Mouse (Mus musculus) forebrain, embryonic 14.5 days (tissue): Measurements from ENCODE around the gene Me1. TPM values are rescaled to one million over a fixed set of nuclear protein-coding genes. Genes with fewer than 3 reads are reported as not detected.

Experiments used
- ATAC-seq: fragments of 200-750 bp; cut with Nextera tagmentation; 2 replicates; pipeline ENCODE4 v1.8.0; 2017; ENCODE audit warnings: mild to moderate bottlenecking, moderate library complexity
- DNase-seq: peaks from one replicate; pipeline ENCODE4 v3.0.0-alpha.2; 2015; ENCODE audit warnings: low spot score
- H3K27ac ChIP-seq: fragments of 300-500 bp; sonication (generic); 2 replicates; pipeline ENCODE4 v1.5.1; 2014; ENCODE audit warnings: low read depth, mild to moderate bottlenecking, control low read depth, low read length, moderate library complexity
- H3K27me3 ChIP-seq: fragments of 300-500 bp; sonication (generic); replicated peaks from 2 replicates; pipeline ENCODE4 v1.6.1; 2014; ENCODE audit warnings: low read length, control low read depth, mixed read lengths; ENCODE audit not compliant: control insufficient read depth, insufficient read depth
- H3K36me3 ChIP-seq: fragments of 300-500 bp; sonication (generic); 2 replicates; pipeline ENCODE4 v1.6.1; 2014; ENCODE audit warnings: low read length, control low read depth; ENCODE audit not compliant: control insufficient read depth, insufficient read depth
- H3K4me1 ChIP-seq: fragments of 300-500 bp; sonication (generic); 2 replicates; pipeline ENCODE4 v1.6.1; 2014; ENCODE audit warnings: antibody characterized with exemption, low read length, control low read depth; ENCODE audit not compliant: control insufficient read depth, insufficient read depth
- H3K4me2 ChIP-seq: fragments of 300-500 bp; sonication (generic); 2 replicates; pipeline ENCODE4 v1.6.1; 2014; ENCODE audit warnings: mild to moderate bottlenecking, control low read depth, low read length
- H3K4me3 ChIP-seq: fragments of 300-500 bp; sonication (generic); 2 replicates; pipeline ENCODE4 v1.5.1; 2014; ENCODE audit warnings: low read depth, low read length, control low read depth
- H3K9ac ChIP-seq: fragments of 300-500 bp; sonication (generic); 2 replicates; pipeline ENCODE4 v1.6.1; 2014; ENCODE audit warnings: mild to moderate bottlenecking, low read length, control low read depth, moderate library complexity
- H3K9me3 ChIP-seq: fragments of 300-500 bp; sonication (generic); replicated peaks from 2 replicates; pipeline ENCODE4 v1.6.1; 2016; ENCODE audit warnings: low read length, control low read depth, mixed read lengths; ENCODE audit not compliant: control insufficient read depth
- WGBS: fragments of 180-500 bp; shearing (Covaris S2); extraction: QIAGEN DNeasy Blood & Tissue Kit; methylation state at CpG from one replicate; pipeline ENCODE4 v1.1.7; 2014; 5-methylcytosine and 5-hydroxymethylcytosine counted together
- polyA plus RNA-seq: library from polyadenylated mRNA; unstranded; fragments of >200 nt; fragmentation: Nextera tagmentation; extraction: Ambion mirVana; gene quantifications from 2 replicates; pipeline ENCODE4 v1.2.1, GENCODE M21; 2014

Gene Me1
- polyA plus RNA-seq, 1 experiment from 2014 or later, result 13.8 TPM

- Histone ChIP-seq H3K9me3 (no peaks in the 10 kb centered on the region), H3K4me1 (no peaks in the 10 kb centered on the region), H3K9ac (no peak overlapping the region), H3K27me3 (no peaks in the 10 kb centered on the region), H3K36me3 (peaks cover 31% of the 10 kb centered on the region), H3K4me3 (no peak overlapping the region), H3K27ac (no peak overlapping the region), H3K4me2 (no peak overlapping the region)
- 18% methylated on average over 3 of the region's 3 CpGs for WGBS
- DNase-seq (peak; percentile 30), ATAC-seq (peak; percentile 55; the same call in 1 of the 2 replicates)
These were observed 152.3 kb downstream of the Me1 start for GRCm38 (mm10) chr9:86543451-86543850.

- WGBS, result 95% methylated on average over 5 of the region's 5 CpGs
- Histone ChIP-seq H3K27ac (no peak overlapping the region), H3K9ac (no peak overlapping the region), H3K9me3 (no peaks in the 10 kb centered on the region), H3K36me3 (peaks cover 34% of the 10 kb centered on the region), H3K4me2 (no peak overlapping the region), H3K27me3 (no peaks in the 10 kb centered on the region), H3K4me3 (no peak overlapping the region), H3K4me1 (no peaks in the 10 kb centered on the region)
- DNase-seq (no peak), ATAC-seq (no peak)
These were observed 161.7 kb downstream of the Me1 start for GRCm38 (mm10) chr9:86534071-86534470.

Other genes starting within 250 kb of the Me1 start
- 5.0 and 7.6 TPM in 2 replicates for gene Ube2cbp, start 231.0 kb downstream of the Me1 start, polyA plus RNA-seq
- 28.6 and 45.4 TPM in 2 replicates for gene Dop1a, start 228.8 kb downstream of the Me1 start, polyA plus RNA-seq
- gene Pgm3, start 124.1 kb downstream of the Me1 start, polyA plus RNA-seq, result 38.2 and 42.0 TPM in 2 replicates
- 9.0 and 9.4 TPM in 2 replicates for gene Rwdd2a, start 124.0 kb downstream of the Me1 start, polyA plus RNA-seq
- 0.84 and 1.3 TPM in 2 replicates for gene Prss35, start 47.7 kb upstream of the Me1 start, polyA plus RNA-seq
- gene Snap91, start 184.7 kb upstream of the Me1 start, polyA plus RNA-seq, result 43.1 and 55.1 TPM in 2 replicates